8 mouse cellular contexts compared by ENCODE assay signal in the genomic region with DNA sequence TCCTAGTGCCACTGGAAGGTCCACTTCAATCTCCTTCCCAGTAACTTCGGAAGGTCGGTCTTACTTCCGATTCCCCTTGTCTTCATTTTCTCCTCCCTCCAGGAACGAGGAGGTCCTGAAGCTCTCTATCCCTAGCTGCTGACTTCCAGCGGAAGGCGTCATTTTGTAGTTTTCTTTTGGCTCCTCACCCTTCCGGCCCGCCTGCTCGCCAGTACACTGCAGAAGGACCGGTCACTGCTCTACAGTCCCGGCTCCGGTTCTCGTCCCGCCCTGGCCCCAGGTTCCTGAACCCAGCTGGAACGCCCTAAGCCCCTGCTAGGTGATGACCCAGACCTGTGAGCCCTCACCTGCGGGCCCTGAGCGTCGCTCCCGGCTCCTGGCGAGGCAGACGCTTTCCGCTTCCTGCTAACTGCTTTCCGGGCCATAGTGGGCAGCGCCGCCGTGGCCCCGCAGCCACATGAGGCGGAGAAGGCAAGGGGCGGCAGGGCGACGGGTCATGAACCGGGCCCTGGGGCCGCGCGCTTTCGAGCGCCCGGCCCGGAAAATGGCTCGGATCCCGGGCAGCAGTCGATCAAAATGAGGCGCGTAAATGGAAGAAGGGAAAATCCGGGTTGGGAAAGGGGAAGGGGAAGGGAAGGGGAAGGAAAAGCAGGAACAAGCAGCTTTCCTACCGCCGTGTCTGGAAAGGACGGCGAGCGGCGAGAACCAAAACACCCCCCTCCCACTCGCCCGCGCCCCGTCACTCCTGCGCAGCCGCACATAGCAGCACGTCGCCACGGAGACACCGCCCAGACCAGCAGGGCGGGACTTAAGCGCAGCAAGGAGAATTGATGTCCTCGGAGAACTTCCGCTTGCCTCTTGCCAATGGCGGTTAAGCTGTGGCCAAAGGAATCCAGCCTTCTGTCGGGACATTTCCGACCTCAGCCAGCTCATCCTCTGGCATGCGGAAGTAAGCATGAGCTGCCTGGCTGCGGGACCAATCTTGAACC. TPM values are rescaled to one million over a fixed set of nuclear protein-coding genes. Genes with fewer than 3 reads are reported as not detected.
A peak's percentile ranks its signal among the peaks of the same experiment; 100 is the strongest.
DNase-seq lines count a peak whose midpoint lies in the region; ATAC-seq and TF ChIP-seq lines count a peak whose summit lies in the region.

Gene Dcaf12, minus strand, starts transcription at position 749 of the 989 bp plus-strand sequence.

- peak within 1 kb of the TSS; percentile 75 for H3K4me3 ChIP-seq in forebrain, embryonic 10.5 days
- peak within 1 kb of the TSS; percentile 95 for H3K4me3 ChIP-seq in heart, embryonic 15.5 days
- H3K4me3 ChIP-seq in liver, embryonic 14.5 days (ENCODE audit: insufficient read depth in 1 of 2, low read depth in 2 of 2, low read length in 2 of 2) = peak within 1 kb of the TSS; percentile 72 to 92
- H3K4me3 ChIP-seq in neural tube, embryonic 11.5 days (ENCODE audit: low read depth, low read length) = peak within 1 kb of the TSS; percentile 94
- H3K4me3 ChIP-seq in stomach, postnatal 0 days (ENCODE audit: low read depth, low read length) = peak within 1 kb of the TSS; percentile 76

- H3K4me1 ChIP-seq in forebrain, embryonic 10.5 days = peaks cover 25% of the 10 kb centered on the region
- H3K4me1 ChIP-seq in heart, embryonic 15.5 days (replicated peaks) = peaks cover 21% of the 10 kb centered on the region
- H3K4me1 ChIP-seq in liver, embryonic 14.5 days (replicated peaks; ENCODE audit: control insufficient read depth in 2 of 2, insufficient read depth in 2 of 2, low read length in 1 of 2) = peaks cover 22 to 24% of the 10 kb centered on the region in 2 experiments
- H3K4me1 ChIP-seq in neural tube, embryonic 11.5 days (ENCODE audit: control insufficient read depth, insufficient read depth, low read length) = peaks cover 6% of the 10 kb centered on the region
- H3K4me1 ChIP-seq in stomach, postnatal 0 days (replicated peaks; ENCODE audit: control insufficient read depth, insufficient read depth) = peaks cover 7% of the 10 kb centered on the region; the same call in 1 of the 2 replicates

- H3K9ac ChIP-seq in heart, embryonic 15.5 days = peak within 1 kb of the TSS; percentile 94
- H3K9ac ChIP-seq in liver, embryonic 14.5 days (replicated peaks) = peak within 1 kb of the TSS; percentile 99
- H3K9ac ChIP-seq in neural tube, embryonic 11.5 days (ENCODE audit: low read length) = peak within 1 kb of the TSS; percentile 90
- H3K9ac ChIP-seq in stomach, postnatal 0 days (ENCODE audit: low read length) = peak within 1 kb of the TSS; percentile 98

- H3K27me3 ChIP-seq in forebrain, embryonic 10.5 days (ENCODE audit: poor library complexity, severe bottlenecking) = no peaks in the 10 kb centered on the region
- H3K27me3 ChIP-seq in heart, embryonic 15.5 days = no peaks in the 10 kb centered on the region
- no peaks in the 10 kb centered on the region for H3K27me3 ChIP-seq in liver, embryonic 14.5 days (ENCODE audit: control insufficient read depth, insufficient read depth, low read length)
- H3K27me3 ChIP-seq in neural tube, embryonic 11.5 days (ENCODE audit: control insufficient read depth, insufficient read depth, low read length) = no peaks in the 10 kb centered on the region
- H3K27me3 ChIP-seq in stomach, postnatal 0 days (ENCODE audit: control insufficient read depth, insufficient read depth, low read length) = no peaks in the 10 kb centered on the region

- WGBS in forebrain, embryonic 10.5 days = under 1% methylated on average over 70 of the region's 70 CpGs
- under 1% methylated on average over 70 of the region's 70 CpGs for WGBS in heart, embryonic 15.5 days
- WGBS in liver, embryonic 14.5 days (ENCODE audit: insufficient replicate concordance) = under 1% methylated on average over 70 of the region's 70 CpGs
- WGBS in neural tube, embryonic 11.5 days = under 1% methylated on average over 70 of the region's 70 CpGs
- under 1% methylated on average over 70 of the region's 70 CpGs for WGBS in stomach, postnatal 0 days

- peak within 1 kb of the TSS; percentile 73 for H3K4me2 ChIP-seq in heart, embryonic 15.5 days
- peak within 1 kb of the TSS; percentile 90 for H3K4me2 ChIP-seq in liver, embryonic 14.5 days (ENCODE audit: low read depth)
- H3K4me2 ChIP-seq in neural tube, embryonic 11.5 days (ENCODE audit: low read depth) = peak within 1 kb of the TSS; percentile 78
- H3K4me2 ChIP-seq in stomach, postnatal 0 days (replicated peaks; ENCODE audit: low read depth) = peak within 1 kb of the TSS; percentile 86

- TF ChIP-seq EP300 in liver, embryonic 14.5 days (IDR thresholded peaks at IDR 0.05; ENCODE audit: low read depth) = peak; percentile 25; the same call in 1 of the 2 replicates
- peak; percentile 25 for TF ChIP-seq EP300 in stomach, postnatal 0 days (optimal IDR thresholded peaks at IDR 0.05)

- H3K9me3 ChIP-seq in forebrain, embryonic 10.5 days = no peaks in the 10 kb centered on the region
- H3K9me3 ChIP-seq in heart, embryonic 15.5 days (replicated peaks) = no peaks in the 10 kb centered on the region
- no peaks in the 10 kb centered on the region for H3K9me3 ChIP-seq in liver, embryonic 14.5 days (ENCODE audit: control insufficient read depth, low read length)
- no peaks in the 10 kb centered on the region for H3K9me3 ChIP-seq in neural tube, embryonic 11.5 days (ENCODE audit: control insufficient read depth, low read length)
- H3K9me3 ChIP-seq in stomach, postnatal 0 days (ENCODE audit: control insufficient read depth, low read length) = no peaks in the 10 kb centered on the region

- H3K27ac ChIP-seq in forebrain, embryonic 10.5 days = peak within 1 kb of the TSS; percentile 89
- H3K27ac ChIP-seq in heart, embryonic 15.5 days = peak within 1 kb of the TSS; percentile 98
- peak within 1 kb of the TSS; percentile 94 for H3K27ac ChIP-seq in liver, embryonic 14.5 days
- H3K27ac ChIP-seq in neural tube, embryonic 11.5 days (ENCODE audit: low read depth, low read length) = peak within 1 kb of the TSS; percentile 81
- H3K27ac ChIP-seq in stomach, postnatal 0 days (replicated peaks) = peak within 1 kb of the TSS; percentile 100

- peak; percentile 96 for ATAC-seq in heart, embryonic 15.5 days (replicated peaks; ENCODE audit: insufficient number of reproducible peaks, insufficient read depth, low FRiP score, low read depth)
- ATAC-seq in liver, embryonic 14.5 days (ENCODE audit: insufficient read depth) = peak; percentile 92
- ATAC-seq in neural tube, embryonic 11.5 days (ENCODE audit: insufficient read depth, low FRiP score, low TSS enrichment) = peak; percentile 93
- peak; percentile 95 for ATAC-seq in stomach, postnatal 0 days (ENCODE audit: low FRiP score, low TSS enrichment)

- peaks cover 37% of the 10 kb centered on the region for H3K36me3 ChIP-seq in forebrain, embryonic 10.5 days (replicated peaks)
- peaks cover 30% of the 10 kb centered on the region for H3K36me3 ChIP-seq in heart, embryonic 15.5 days
- peaks cover 39% of the 10 kb centered on the region for H3K36me3 ChIP-seq in liver, embryonic 14.5 days (replicated peaks; ENCODE audit: control insufficient read depth, insufficient read depth, low read depth)
- no peaks in the 10 kb centered on the region; the same call in 1 of the 2 replicates for H3K36me3 ChIP-seq in neural tube, embryonic 11.5 days (ENCODE audit: control insufficient read depth, insufficient read depth, low read length)
- H3K36me3 ChIP-seq in stomach, postnatal 0 days (ENCODE audit: control insufficient read depth, insufficient read depth, low read length) = no peaks in the 10 kb centered on the region

- DNase-seq in CD8-positive naive resting alpha-beta T cell, adult 2 months (ENCODE audit: low read depth in 2 of 2, low spot score in 2 of 2) = peak; percentile 83 to 91
- DNase-seq in c-Kit-positive CD71-negative TER-119-negative erythroid progenitor cells, embryonic 14.5 days (ENCODE audit: low read depth) = peak; percentile 90
- DNase-seq in forebrain, embryonic 10.5 days (ENCODE audit: extremely low spot score, low spot score) = peak; percentile 93
- peak; percentile 97 to 98 for DNase-seq in kidney, postnatal 25 days
- DNase-seq in liver, embryonic 14.5 days (ENCODE audit: low read depth in 3 of 3, low spot score in 3 of 3) = peak; percentile 83 to 89 (median 89)
- peak; percentile 95 for DNase-seq in neural tube, embryonic 11.5 days (ENCODE audit: low spot score)
- DNase-seq in stomach, postnatal 0 days (ENCODE audit: low spot score) = peak; percentile 98

- no peak for TF ChIP-seq CTCF in liver, embryonic 14.5 days (IDR thresholded peaks at IDR 0.05; ENCODE audit: low read depth)
- TF ChIP-seq CTCF in stomach, postnatal 0 days (IDR thresholded peaks at IDR 0.05; ENCODE audit: low read depth) = no peak

RNA-seq across cellular contexts. Expression of gene Dcaf12, which starts in this region (rescaled TPM):
- 60.7 and 62.5 TPM in 2 replicates for polyA plus RNA-seq in forebrain, embryonic 10.5 days (2016; fragmentation: Nextera tagmentation; extraction: Ambion mirVana)
- polyA plus RNA-seq in heart, embryonic 15.5 days (2015; fragmentation: Nextera tagmentation; extraction: Ambion mirVana) = 50.2 and 57.2 TPM in 2 replicates
- polyA plus RNA-seq in liver, embryonic 14.5 days (2012; rRNA removed) = 26.2 and 30.8 TPM in 2 replicates
- 47.3 and 52.4 TPM in 2 replicates for polyA plus RNA-seq in liver, embryonic 14.5 days (2014; fragmentation: Nextera tagmentation; extraction: Ambion mirVana)
- polyA plus RNA-seq in neural tube, embryonic 11.5 days (2014; fragmentation: Nextera tagmentation; extraction: Ambion mirVana) = 57.9 and 64.0 TPM in 2 replicates
- 32.3 and 32.4 TPM in 2 replicates for polyA plus RNA-seq in stomach, postnatal 0 days (2015; fragmentation: Nextera tagmentation; extraction: Ambion mirVana)

Comparison
In these comparisons a context has a peak if more than half of its experiments do, and no peak if none do; other contexts are left out.
1. Peak in every context shown above with its lines: DNase-seq, ATAC-seq, H3K4me3 ChIP-seq and H3K27ac ChIP-seq.